Mouse (Mus musculus) heart, postnatal 0 days (tissue): ENCODE results near the gene Slc22a14.
A peak's percentile ranks its signal among the peaks of the same experiment; 100 is the strongest.

Experiments used
- CTCF ChIP-seq: IDR thresholded peaks from 2 replicates; pipeline ENCODE4 v1.5.1; 2016; ENCODE audit warnings: antibody characterized with exemption, control low read depth, low read depth
- EP300 ChIP-seq: IDR thresholded peaks from 2 replicates; pipeline ENCODE4 v1.6.1; 2016; ENCODE audit warnings: antibody characterized with exemption, low read depth

- TF ChIP-seq CTCF, result peak; percentile 38
- TF ChIP-seq EP300, result no peak
These were observed 173.0 kb downstream of the Slc22a14 start for GRCm38 (mm10) chr9:119192202-119192990.
